ENCODE assay signal across 10 mouse cellular contexts in genomic region chr14:27351051-27351475, GRCm38 (mm10).
DNase-seq lines count a peak whose midpoint lies in the region; ATAC-seq and TF ChIP-seq lines count a peak whose summit lies in the region.
"Had no signal": no experiment of that assay in that cellular context is flagged by ENCODE, and none has a peak within 500 bp of the region (broad histone marks: within the 10 kb centered on the region; RNA-seq: fewer than 3 reads in every experiment).

No protein-coding gene starts in this region.

- H3K4me3 ChIP-seq in layer of hippocampus, adult 2 months, result no peak overlapping the region

- no peak for TF ChIP-seq CTCF in layer of hippocampus, adult 2 months (conservative IDR thresholded peaks at IDR 0.05)

- 0 out of 2 replicates have a peak, but pooled peaks have one; percentile 7 for ATAC-seq in megakaryocyte progenitor cell, adult 5-6 weeks (replicated peaks; ENCODE audit: poor library complexity)
- ATAC-seq: Patski had no signal

- H3K27ac ChIP-seq in layer of hippocampus, adult 2 months, result peak overlapping the region; percentile 70
- H3K27ac ChIP-seq: liver, embryonic 14.5 days had no signal

- DNase-seq in layer of hippocampus, adult 2 months (ENCODE audit: low spot score in 2 of 2), result no peak
- DNase-seq in layer of hippocampus, postnatal 10 days (ENCODE audit: low spot score in 2 of 2), result no peak
- DNase-seq in heart, adult 9 months (ENCODE audit: low spot score in 2 of 2), result peak; percentile 78 to 80
- DNase-seq in kidney, postnatal 25 days, result peak; percentile 56 to 67
- no peak for DNase-seq in urinary bladder, adult 2 months (ENCODE audit: low spot score)
- no peak for DNase-seq in right cerebral cortex, postnatal 25 days
- DNase-seq in embryo, embryonic 10.5 days (ENCODE audit: low spot score), result no peak

Comparison
In these comparisons a context has a peak if more than half of its experiments do, and no peak if none do; other contexts are left out.
1. DNase-seq: peak in heart, adult 9 months (2 of 2) and kidney, postnatal 25 days (2 of 2); none in layer of hippocampus, adult 2 months (0 of 2), layer of hippocampus, postnatal 10 days (0 of 2), urinary bladder, adult 2 months (single experiment), right cerebral cortex, postnatal 25 days (single experiment) and embryo, embryonic 10.5 days (single experiment).